Mouse (Mus musculus): Measurements from ENCODE around the gene Wdr83os.
"Not testable (repeated sequence)": the region's sequence is repeated elsewhere in the genome, so short reads cannot be mapped to it uniquely, and the experiment has no call there.

Gene Wdr83os

GRCm38 (mm10) chr8:85072364-85072929 is 8.1 kb upstream of the Wdr83os start:
- DNase-seq (ENCODE audit: low read depth, low spot score): no peak

- DNase-seq (ENCODE audit: low read depth, low spot score): no peak
Observed at GRCm38 (mm10) chr8:85073041-85073612, 7.4 kb upstream of the Wdr83os start.

GRCm38 (mm10) chr8:85074167-85074566 is 6.4 kb upstream of the Wdr83os start:
- DNase-seq (ENCODE audit: low read depth, low spot score): no peak

- no peak for DNase-seq (ENCODE audit: low read depth, low spot score)
Observed at GRCm38 (mm10) chr8:85074617-85075016, 5.9 kb upstream of the Wdr83os start.

- no peak for DNase-seq (ENCODE audit: low read depth, low spot score)
Observed at GRCm38 (mm10) chr8:85076001-85076400, 4.5 kb upstream of the Wdr83os start.

- no peak for DNase-seq (ENCODE audit: low read depth, low spot score)
Observed at GRCm38 (mm10) chr8:85076993-85077392, 3.5 kb upstream of the Wdr83os start.

GRCm38 (mm10) chr8:85080214-85080531 is 367 bp upstream of the Wdr83os start:
- no peak for DNase-seq (ENCODE audit: low read depth, low spot score)

GRCm38 (mm10) chr8:85081216-85081555 is 646 bp downstream of the Wdr83os start, which contains the start of gene Wdr83:
Gene Wdr83, minus strand, starts transcription at chr8:85081306.
- no peak for DNase-seq (ENCODE audit: low read depth, low spot score)

GRCm38 (mm10) chr8:85082169-85082568 is 1.6 kb downstream of the Wdr83os start:
- DNase-seq (ENCODE audit: low read depth, low spot score): not testable (repeated sequence)

- DNase-seq (ENCODE audit: low read depth, low spot score): peak; percentile 82
Observed at GRCm38 (mm10) chr8:85083108-85083813, 2.7 kb downstream of the Wdr83os start, which contains the start of gene Man2b1. Gene Man2b1, plus strand, starts transcription at chr8:85083270.

- DNase-seq (ENCODE audit: low read depth, low spot score): no peak
Observed at GRCm38 (mm10) chr8:85084633-85085032, 4.1 kb downstream of the Wdr83os start.

GRCm38 (mm10) chr8:85086238-85086637 is 5.7 kb downstream of the Wdr83os start:
- DNase-seq (ENCODE audit: low read depth, low spot score): no peak

- DNase-seq (ENCODE audit: low read depth, low spot score): no peak
Observed at GRCm38 (mm10) chr8:85088771-85089170, 8.2 kb downstream of the Wdr83os start.

- DNase-seq (ENCODE audit: low read depth, low spot score): no peak
Observed at GRCm38 (mm10) chr8:85090856-85091255, 10.3 kb downstream of the Wdr83os start.

GRCm38 (mm10) chr8:85091526-85092090 is 11.1 kb downstream of the Wdr83os start:
- DNase-seq (ENCODE audit: low read depth, low spot score): no peak

GRCm38 (mm10) chr8:85095051-85095450 is 14.5 kb downstream of the Wdr83os start:
- DNase-seq (ENCODE audit: low read depth, low spot score): no peak

- DNase-seq (ENCODE audit: low read depth, low spot score): no peak
Observed at GRCm38 (mm10) chr8:85095566-85095965, 15.0 kb downstream of the Wdr83os start.

- no peak for DNase-seq (ENCODE audit: low read depth, low spot score)
Observed at GRCm38 (mm10) chr8:85096196-85096595, 15.7 kb downstream of the Wdr83os start.

GRCm38 (mm10) chr8:85096850-85097249 is 16.3 kb downstream of the Wdr83os start:
- no peak for DNase-seq (ENCODE audit: low read depth, low spot score)

- no peak for DNase-seq (ENCODE audit: low read depth, low spot score)
Observed at GRCm38 (mm10) chr8:85100076-85100665, 19.6 kb downstream of the Wdr83os start.

- DNase-seq (ENCODE audit: low read depth, low spot score): no peak
Observed at GRCm38 (mm10) chr8:85113241-85113640, 32.7 kb downstream of the Wdr83os start.

GRCm38 (mm10) chr8:85115501-85115900 is 35.0 kb downstream of the Wdr83os start:
- no peak for DNase-seq (ENCODE audit: low read depth, low spot score)

Measured in WW6 (cell line).